Mouse (Mus musculus) limb, embryonic 14.5 days (tissue): ENCODE results near the gene Pik3ca. TPM values are rescaled to one million over a fixed set of nuclear protein-coding genes. Genes with fewer than 3 reads are reported as not detected.

Experiments
- ATAC-seq: fragments of 200-750 bp; cut with Nextera tagmentation; 2 replicates; pipeline ENCODE4 v1.8.0; 2017; ENCODE audit warnings: low read depth, moderate number of reproducible peaks, moderate TSS enrichment; ENCODE audit not compliant: low FRiP score
- DNase-seq: peaks from one replicate; pipeline ENCODE4 v3.0.0-alpha.2; 2015; ENCODE audit warnings: low spot score
- H3K27ac ChIP-seq: fragments of 300-500 bp; sonication (generic); replicated peaks from 2 replicates; pipeline ENCODE4 v1.5.1; 2014; ENCODE audit warnings: low read depth, mild to moderate bottlenecking, low read length, moderate library complexity, mixed read lengths
- H3K27me3 ChIP-seq: fragments of 300-500 bp; sonication (generic); 2 replicates; pipeline ENCODE4 v1.6.1; 2014; ENCODE audit warnings: low read length, mixed read lengths; ENCODE audit not compliant: control insufficient read depth, insufficient read depth
- H3K36me3 ChIP-seq: fragments of 300-500 bp; sonication (generic); 2 replicates; pipeline ENCODE4 v1.6.1; 2014; ENCODE audit warnings: mild to moderate bottlenecking, low read length, moderate library complexity, mixed read lengths; ENCODE audit not compliant: control insufficient read depth, insufficient read depth
- H3K4me1 ChIP-seq: fragments of 300-500 bp; sonication (generic); 2 replicates; pipeline ENCODE4 v1.6.1; 2014; ENCODE audit warnings: antibody characterized with exemption, low read length, mixed read lengths; ENCODE audit not compliant: control insufficient read depth, insufficient read depth
- H3K4me2 ChIP-seq: fragments of 300-500 bp; sonication (generic); replicated peaks from 2 replicates; pipeline ENCODE4 v1.6.1; 2014; ENCODE audit warnings: low read depth, mild to moderate bottlenecking, low read length, moderate library complexity; ENCODE audit not compliant: severe bottlenecking
- H3K4me3 ChIP-seq: fragments of 300-500 bp; sonication (generic); replicated peaks from 2 replicates; pipeline ENCODE4 v1.5.1; 2014; ENCODE audit warnings: low read length
- H3K9ac ChIP-seq: fragments of 300-500 bp; sonication (generic); 2 replicates; pipeline ENCODE4 v1.6.1; 2014; ENCODE audit warnings: mild to moderate bottlenecking, low read depth, low read length, moderate library complexity; ENCODE audit not compliant: severe bottlenecking
- H3K9me3 ChIP-seq: fragments of 300-500 bp; sonication (generic); 2 replicates; pipeline ENCODE4 v1.6.1; 2016; ENCODE audit warnings: low read length; ENCODE audit not compliant: control insufficient read depth
- POLR2A ChIP-seq: fragments of 200-500 bp; IDR thresholded peaks from 2 replicates; pipeline ENCODE4 v1.8.0; 2012; ENCODE audit warnings: inconsistent platforms, mild to moderate bottlenecking, moderate library complexity, borderline replicate concordance; ENCODE audit not compliant: insufficient read depth, insufficient read length; ENCODE audit errors: extremely low read depth
- WGBS: fragments of 180-500 bp; shearing (Covaris S2); extraction: QIAGEN DNeasy Blood & Tissue Kit; methylation state at CpG from one replicate; pipeline ENCODE4 v1.1.7; 2014; 5-methylcytosine and 5-hydroxymethylcytosine counted together
- polyA plus RNA-seq, 2 experiments: library from polyadenylated mRNA; depleted of rRNA in 1 of 2; stranded (reverse) in 1 of 2; unstranded in 1 of 2; fragments of >200 nt; fragmentation: Nextera tagmentation in 1 of 2; extraction: Ambion mirVana in 1 of 2; gene quantifications; 2 replicates each; pipeline versions ENCODE4 v1.2.1 to v1.2.3; 2012 to 2014

Pik3ca gene
- polyA plus RNA-seq, 2 experiments: 17.0 to 17.1 TPM

DNA sequence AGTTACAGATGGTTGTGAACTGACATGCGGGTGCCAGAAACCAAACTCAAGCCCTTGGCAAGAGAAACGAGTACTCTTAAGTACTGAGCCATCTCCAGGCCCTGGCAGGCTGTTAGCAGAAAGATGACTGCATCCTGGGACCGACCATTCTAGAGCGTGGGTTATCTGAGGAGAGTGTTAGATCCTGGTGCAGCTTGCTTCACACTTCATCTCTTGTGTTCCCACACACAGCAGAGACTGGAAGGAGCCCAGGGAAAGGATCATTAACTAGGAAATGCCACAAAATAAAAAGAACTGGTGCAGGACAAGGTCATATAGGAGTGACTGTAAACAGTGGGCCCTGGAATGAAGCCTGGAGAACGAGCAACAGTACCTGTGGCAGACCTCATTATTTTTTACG lies 73.6 kb downstream of the Pik3ca start:
- WGBS: 28% methylated on average over 6 of the region's 6 CpGs
- no peak overlapping the region; the same call in 1 of the 2 replicates for H3K27ac ChIP-seq
- H3K36me3 ChIP-seq: 0 out of 2 replicates have a peak, but pooled peaks cover 3% of the 10 kb centered on the region

GRCm38 (mm10) chr3:32472191-32472900 lies 74.9 kb downstream of the Pik3ca start:
- peaks cover 21% of the 10 kb centered on the region for H3K4me1 ChIP-seq
- WGBS: 66% methylated on average over 14 of the region's 14 CpGs
- no peaks in the 10 kb centered on the region for H3K36me3 ChIP-seq
- TF ChIP-seq POLR2A: no peak
- no peak for DNase-seq
- no peak overlapping the region for H3K4me3 ChIP-seq
- no peaks in the 10 kb centered on the region for H3K27me3 ChIP-seq
- H3K27ac ChIP-seq: no peak overlapping the region
- H3K4me2 ChIP-seq: no peak overlapping the region
- no peak overlapping the region for H3K9ac ChIP-seq
- no peaks in the 10 kb centered on the region for H3K9me3 ChIP-seq
- no peak; the same call in 1 of the 2 replicates for ATAC-seq

More for the DNA sequence above, 73.6 kb downstream of the Pik3ca start:
- Histone ChIP-seq H3K9me3 (no peaks in the 10 kb centered on the region), H3K4me1 (peaks cover 21% of the 10 kb centered on the region), H3K4me2 (no peak overlapping the region), H3K27me3 (no peaks in the 10 kb centered on the region), H3K4me3 (no peak overlapping the region), H3K9ac (no peak overlapping the region)
- no peak for ATAC-seq
- peak; percentile 25 for DNase-seq
- TF ChIP-seq POLR2A: no peak

DNA sequence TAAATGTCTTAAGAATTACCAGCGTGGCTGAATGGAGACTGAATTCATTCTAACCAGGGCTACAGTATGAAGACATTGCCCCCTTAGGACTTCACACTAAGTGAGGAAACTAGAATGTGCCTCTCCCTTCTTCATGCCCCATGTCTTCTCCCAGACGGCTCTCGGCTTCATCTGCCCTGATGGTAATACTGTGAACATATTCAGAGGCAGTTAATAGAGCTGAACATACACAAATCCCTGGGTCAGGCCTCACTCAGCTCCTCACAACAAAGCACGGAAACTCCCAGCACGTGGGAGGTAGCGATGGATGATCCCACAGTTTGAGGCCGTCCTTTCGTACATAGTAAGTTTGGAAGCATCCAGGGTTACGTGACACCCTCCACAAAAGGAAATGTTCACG lies 75.7 kb downstream of the Pik3ca start:
- Histone ChIP-seq H3K9ac (no peak overlapping the region), H3K4me2 (no peak overlapping the region), H3K4me3 (no peak overlapping the region), H3K9me3 (no peaks in the 10 kb centered on the region), H3K4me1 (peaks cover 21% of the 10 kb centered on the region), H3K27ac (no peak overlapping the region), H3K36me3 (no peaks in the 10 kb centered on the region), H3K27me3 (no peaks in the 10 kb centered on the region)
- no peak for ATAC-seq
- DNase-seq: no peak
- WGBS: 78% methylated on average over 10 of the region's 10 CpGs
- no peak for TF ChIP-seq POLR2A

DNA sequence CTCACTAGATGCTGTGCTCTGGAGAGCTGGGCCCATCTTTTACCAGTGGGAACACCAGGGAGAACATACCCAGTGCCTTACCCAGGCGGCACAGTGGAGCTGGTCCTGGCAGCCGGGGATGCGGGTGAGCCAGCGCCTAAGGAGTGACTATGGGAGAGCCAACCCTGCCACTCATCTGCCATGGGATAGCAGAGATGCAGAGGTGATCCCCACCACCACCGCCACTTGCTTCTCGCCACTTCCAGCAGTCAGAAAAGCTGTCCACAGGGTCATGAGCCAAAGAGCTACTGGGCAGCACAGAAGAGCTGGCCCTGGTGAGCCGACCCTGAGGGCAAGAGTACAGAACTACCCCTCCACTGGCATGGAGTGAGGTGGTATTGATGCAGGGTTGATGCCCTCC lies 82.5 kb downstream of the Pik3ca start:
- DNase-seq (no peak), ATAC-seq (no peak)
- no peak overlapping the region for H3K4me3 ChIP-seq
- no peak for TF ChIP-seq POLR2A
- WGBS: 89% methylated on average over 7 of the region's 7 CpGs
- H3K4me2 ChIP-seq: no peak overlapping the region
- no peak overlapping the region for H3K9ac ChIP-seq
- H3K27me3 ChIP-seq: no peaks in the 10 kb centered on the region
- H3K4me1 ChIP-seq: no peaks in the 10 kb centered on the region
- no peaks in the 10 kb centered on the region for H3K9me3 ChIP-seq
- no peak overlapping the region for H3K27ac ChIP-seq
- H3K36me3 ChIP-seq: no peaks in the 10 kb centered on the region

DNA sequence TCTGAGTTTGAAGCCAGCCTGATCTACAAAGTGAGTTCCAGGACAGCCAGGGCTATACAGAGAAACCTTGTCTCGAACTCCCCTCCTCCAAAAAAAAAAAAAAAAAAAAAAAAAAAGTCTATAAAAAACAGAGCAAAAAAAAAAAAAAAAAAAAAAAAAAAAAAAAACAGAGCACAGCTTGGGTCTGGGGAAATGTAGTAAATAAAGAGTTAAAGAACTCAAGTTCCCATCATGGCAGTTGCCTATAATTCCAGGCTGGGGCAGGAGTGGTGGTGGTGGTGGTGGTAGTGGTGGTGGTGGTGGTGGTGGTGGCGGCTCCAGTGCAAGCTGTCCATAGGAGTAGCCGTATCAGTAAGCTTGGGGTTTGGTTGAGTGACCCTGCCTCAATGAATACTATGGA lies 85.6 kb downstream of the Pik3ca start:
- H3K4me3 ChIP-seq: no peak overlapping the region
- H3K9me3 ChIP-seq: no peaks in the 10 kb centered on the region
- H3K36me3 ChIP-seq: no peaks in the 10 kb centered on the region
- no peaks in the 10 kb centered on the region for H3K4me1 ChIP-seq
- 77% methylated on average over 3 of the region's 3 CpGs for WGBS
- H3K27me3 ChIP-seq: no peaks in the 10 kb centered on the region
- TF ChIP-seq POLR2A: no peak
- ATAC-seq (no peak), DNase-seq (no peak)
- H3K9ac ChIP-seq: no peak overlapping the region
- H3K4me2 ChIP-seq: no peak overlapping the region
- H3K27ac ChIP-seq: no peak overlapping the region
